ENCODE assay signal across 8 mouse cellular contexts in genomic region chr4:116993672-116994621, GRCm38 (mm10). TPM values are rescaled to one million over a fixed set of nuclear protein-coding genes. Genes with fewer than 3 reads are reported as not detected.
A peak's percentile ranks its signal among the peaks of the same experiment; 100 is the strongest.
DNase-seq lines count a peak whose midpoint lies in the region; ATAC-seq lines count a peak whose summit lies in the region.

Gene Urod (minus strand): TSS chr4:116994413.

- DNase-seq in adipocyte (ENCODE audit: low spot score): peak; percentile 95
- peak; percentile 96 for DNase-seq in embryo, embryonic 10 days (ENCODE audit: low spot score)
- peak; percentile 95 for DNase-seq in gastrocnemius, postnatal 14 days
- peak; percentile 95 for DNase-seq in left cerebral cortex, postnatal 10 days (ENCODE audit: extremely low spot score in 1 of 2, low spot score in 2 of 2)
- DNase-seq in right cerebral cortex, postnatal 25 days: peak; percentile 92
- DNase-seq in urinary bladder, postnatal 4 days (ENCODE audit: low spot score in 2 of 2): peak; percentile 91 to 94

- intact Hi-C loops in gastrocnemius, postnatal 14 days (cut with DNase I; ENCODE audit: low total_unique reads): loop anchor here (10.0 kb wide), 1 partner anchor 279 kb away; no protein-coding TSS in a partner anchor
- intact Hi-C loops in left cerebral cortex, postnatal 10 days (cut with DNase I): loop anchor here (5.0 to 10.0 kb wide), 2 partner anchors 117 to 279 kb away; partner anchors contain the start of gene Zswim5

- ATAC-seq in inflammation-experienced regulatory T-cells, adult 6 months: peak; percentile 91
- ATAC-seq in megakaryocyte-erythroid progenitor cell, adult 5-6 weeks (replicated peaks; ENCODE audit: low FRiP score, low TSS enrichment, poor library complexity, severe bottlenecking): peak; percentile 80

RNA-seq across cellular contexts. Expression of gene Urod, which starts in this region (rescaled TPM):
- 10 to 100 TPM; 52.3 to 60.4 TPM for total RNA-seq in gastrocnemius, postnatal 14 days (2021)
- polyA plus RNA-seq in inflammation-experienced regulatory T-cells, adult 6 months (2017; shearing (Covaris generic)): 10 to 100 TPM; 66.2 to 80.0 (median 77.7) TPM
- 10 to 100 TPM; 38.0 to 40.4 TPM for total RNA-seq in left cerebral cortex, postnatal 10 days (2021)
- 222 and 304 TPM in 2 replicates for total RNA-seq in megakaryocyte-erythroid progenitor cell, adult 5-6 weeks (2014; fragmentation: Nextera tagmentation)
- 130 and 163 TPM in 2 replicates for total RNA-seq in megakaryocyte-erythroid progenitor cell, adult 5-6 weeks (2017)

Comparison
In these comparisons a context has a peak if more than half of its experiments do, and no peak if none do; other contexts are left out.
1. Peak in every context shown above with its lines: DNase-seq and ATAC-seq.